Mouse (Mus musculus): ENCODE data around the gene Lef1. TPM values are rescaled to one million over a fixed set of nuclear protein-coding genes. Genes with fewer than 3 reads are reported as not detected.
A peak's percentile ranks its signal among the peaks of the same experiment; 100 is the strongest.

Lef1 gene
- polyA plus RNA-seq, 1 experiment from 2014 or later = 3.7 TPM

DNA sequence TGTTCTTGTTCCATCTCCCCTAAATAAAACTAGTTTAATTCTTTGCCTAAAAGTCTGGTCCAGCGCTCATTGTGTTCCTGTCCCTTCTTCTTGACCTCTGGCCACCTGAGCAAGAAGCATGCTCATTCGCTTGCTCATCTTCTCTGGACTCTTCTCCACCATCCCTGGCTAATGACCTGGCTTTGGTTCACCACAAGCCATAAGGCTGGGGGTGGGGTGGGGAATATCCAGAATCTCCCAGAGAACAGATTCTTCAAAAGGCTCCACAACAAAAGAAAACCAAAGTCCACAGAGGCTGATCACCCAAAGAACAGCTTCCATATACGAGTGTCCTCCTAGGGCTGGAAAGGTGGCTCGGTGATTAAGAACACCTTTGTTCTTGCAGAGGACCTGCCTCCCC is 144.7 kb downstream of the Lef1 start:
- H3K4me2 ChIP-seq (ENCODE audit: low read depth, low read length) = no peak overlapping the region
- H3K4me1 ChIP-seq (ENCODE audit: control insufficient read depth, insufficient read depth, low read length) = no peaks in the 10 kb centered on the region
- WGBS = 97% methylated on average over 4 of the region's 4 CpGs
- 0 out of 2 replicates have a peak, but pooled peaks cover 3% of the 10 kb centered on the region for H3K9me3 ChIP-seq (ENCODE audit: control insufficient read depth, low read length)
- H3K36me3 ChIP-seq (ENCODE audit: control insufficient read depth, insufficient read depth, low read length) = no peaks in the 10 kb centered on the region
- ATAC-seq (ENCODE audit: low read depth) = no peak
- no peak overlapping the region for H3K27ac ChIP-seq (ENCODE audit: low read depth, low read length)
- H3K27me3 ChIP-seq (ENCODE audit: control insufficient read depth, insufficient read depth, low read length) = no peaks in the 10 kb centered on the region
- no peak overlapping the region for H3K9ac ChIP-seq (replicated peaks; ENCODE audit: low read depth, low read length)
- no peak overlapping the region for H3K4me3 ChIP-seq (ENCODE audit: low read depth, low read length)

DNA sequence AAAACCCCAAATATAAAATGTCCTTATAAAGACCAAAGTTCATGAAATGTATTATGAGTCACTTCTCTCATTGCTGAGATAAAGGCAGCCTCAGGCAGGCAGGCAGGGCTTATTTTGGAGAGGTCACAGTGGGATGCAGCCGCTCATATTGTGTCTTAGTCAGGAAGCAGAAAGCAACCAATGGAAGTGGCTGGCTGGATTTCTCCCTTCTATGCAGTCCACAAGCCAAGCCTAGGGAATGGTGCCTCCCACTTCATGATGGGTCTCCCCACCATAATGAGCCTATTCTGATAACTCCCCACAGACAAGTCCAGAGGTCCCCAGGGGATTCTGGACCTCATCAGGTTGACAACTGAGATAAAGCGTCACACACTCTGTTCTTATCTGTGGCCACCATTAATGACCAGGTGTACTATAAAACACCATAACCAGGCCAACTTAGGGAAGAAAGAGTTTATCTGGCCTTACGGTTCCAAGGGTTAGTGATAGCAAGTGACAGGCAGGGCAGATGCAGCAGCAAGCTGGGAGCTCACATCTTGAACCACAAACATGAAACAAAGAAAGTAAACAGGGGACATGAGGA is 145.2 kb downstream of the Lef1 start:
- Histone ChIP-seq H3K4me3 (ENCODE audit: low read depth, low read length) (no peak overlapping the region), H3K9ac (replicated peaks; ENCODE audit: low read depth, low read length) (no peak overlapping the region), H3K4me1 (ENCODE audit: control insufficient read depth, insufficient read depth, low read length) (no peaks in the 10 kb centered on the region), H3K4me2 (ENCODE audit: low read depth, low read length) (no peak overlapping the region), H3K27me3 (ENCODE audit: control insufficient read depth, insufficient read depth, low read length) (no peaks in the 10 kb centered on the region), H3K27ac (ENCODE audit: low read depth, low read length) (no peak overlapping the region), H3K9me3 (ENCODE audit: control insufficient read depth, low read length) (0 out of 2 replicates have a peak, but pooled peaks cover 3% of the 10 kb centered on the region), H3K36me3 (ENCODE audit: control insufficient read depth, insufficient read depth, low read length) (no peaks in the 10 kb centered on the region)
- WGBS = 98% methylated on average over 3 of the region's 3 CpGs
- ATAC-seq (ENCODE audit: low read depth) = no peak

DNA sequence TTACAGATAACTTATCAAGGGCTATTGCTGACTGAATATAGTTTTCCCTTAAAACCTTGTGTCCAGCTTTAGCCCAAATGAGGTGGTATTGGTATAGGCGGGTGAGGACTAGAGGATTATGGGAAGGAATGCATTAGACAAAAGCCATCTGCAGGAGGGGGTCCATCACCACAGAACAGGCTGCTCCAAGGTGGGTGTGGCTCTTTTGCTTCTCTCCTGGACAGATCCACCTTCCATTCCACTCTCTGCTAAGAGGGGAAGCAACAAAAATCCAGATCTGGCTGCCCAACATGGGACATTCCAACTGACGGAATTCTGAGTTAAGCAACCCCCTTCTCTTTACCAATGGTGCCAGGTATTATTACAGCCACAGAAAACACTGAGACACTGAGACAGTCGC is 148.7 kb downstream of the Lef1 start:
- Histone ChIP-seq H3K9me3 (ENCODE audit: control insufficient read depth, low read length) (no peaks in the 10 kb centered on the region), H3K4me2 (ENCODE audit: low read depth, low read length) (no peak overlapping the region), H3K4me3 (ENCODE audit: low read depth, low read length) (no peak overlapping the region), H3K36me3 (ENCODE audit: control insufficient read depth, insufficient read depth, low read length) (no peaks in the 10 kb centered on the region), H3K27me3 (ENCODE audit: control insufficient read depth, insufficient read depth, low read length) (no peaks in the 10 kb centered on the region), H3K4me1 (ENCODE audit: control insufficient read depth, insufficient read depth, low read length) (no peaks in the 10 kb centered on the region), H3K27ac (ENCODE audit: low read depth, low read length) (no peak overlapping the region), H3K9ac (replicated peaks; ENCODE audit: low read depth, low read length) (no peak overlapping the region)
- ATAC-seq (ENCODE audit: low read depth) = no peak
- 93% methylated on average over 3 of the region's 3 CpGs for WGBS

DNA sequence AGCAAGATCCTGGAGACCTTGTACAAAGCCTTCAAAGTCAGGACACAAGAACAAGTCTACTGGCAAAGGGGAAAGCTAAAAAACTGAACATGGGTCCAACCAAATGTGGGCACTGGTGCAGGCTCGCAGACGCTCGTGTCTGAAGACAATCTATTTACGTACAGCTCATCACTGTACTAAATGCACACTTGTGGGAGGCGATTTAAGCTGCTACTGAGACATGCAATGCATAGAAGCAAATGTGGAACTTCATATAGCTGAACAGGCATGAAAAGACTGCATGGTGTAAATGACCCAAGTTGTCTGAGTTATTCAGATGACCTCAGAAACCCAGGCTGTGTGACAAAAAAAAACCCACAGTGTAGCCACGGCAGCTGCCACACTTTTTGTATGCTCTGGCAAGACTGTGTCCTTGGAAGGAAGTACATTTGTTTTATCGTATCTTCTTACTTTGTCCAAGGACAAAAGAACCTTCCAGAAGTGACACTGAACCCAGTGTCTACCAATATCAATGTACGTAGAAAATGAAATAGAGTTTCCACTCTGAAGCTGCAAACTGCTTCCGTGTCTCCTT is 149.2 kb downstream of the Lef1 start:
- Histone ChIP-seq H3K4me1 (ENCODE audit: control insufficient read depth, insufficient read depth, low read length) (no peaks in the 10 kb centered on the region), H3K27me3 (ENCODE audit: control insufficient read depth, insufficient read depth, low read length) (no peaks in the 10 kb centered on the region), H3K27ac (ENCODE audit: low read depth, low read length) (no peak overlapping the region), H3K36me3 (ENCODE audit: control insufficient read depth, insufficient read depth, low read length) (no peaks in the 10 kb centered on the region), H3K9ac (replicated peaks; ENCODE audit: low read depth, low read length) (no peak overlapping the region), H3K4me3 (ENCODE audit: low read depth, low read length) (no peak overlapping the region), H3K9me3 (ENCODE audit: control insufficient read depth, low read length) (no peaks in the 10 kb centered on the region), H3K4me2 (ENCODE audit: low read depth, low read length) (no peak overlapping the region)
- no peak for ATAC-seq (ENCODE audit: low read depth)
- WGBS = 92% methylated on average over 9 of the region's 9 CpGs

DNA sequence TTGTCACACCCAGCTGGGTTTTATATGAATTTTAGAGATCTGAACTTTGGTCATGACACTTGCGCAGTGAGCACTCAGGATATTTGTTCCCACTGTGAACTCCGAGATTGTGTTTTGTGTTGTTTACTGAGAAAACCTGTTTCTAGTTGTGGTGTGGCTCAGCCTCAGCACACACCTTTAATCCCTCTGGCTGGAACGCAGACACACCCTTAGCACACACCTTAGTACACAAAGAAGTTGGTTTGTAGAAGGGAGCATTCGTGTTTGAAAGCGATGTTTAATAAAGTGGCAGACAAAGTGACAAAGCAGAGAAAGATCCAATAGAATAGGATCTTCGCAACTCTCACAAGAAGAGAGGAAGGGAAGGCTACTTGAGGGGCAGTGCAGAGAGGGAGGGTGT is 150.1 kb downstream of the Lef1 start:
- no peak overlapping the region for H3K4me3 ChIP-seq (ENCODE audit: low read depth, low read length)
- no peak overlapping the region for H3K4me2 ChIP-seq (ENCODE audit: low read depth, low read length)
- H3K36me3 ChIP-seq (ENCODE audit: control insufficient read depth, insufficient read depth, low read length) = no peaks in the 10 kb centered on the region
- no peaks in the 10 kb centered on the region for H3K27me3 ChIP-seq (ENCODE audit: control insufficient read depth, insufficient read depth, low read length)
- H3K9ac ChIP-seq (replicated peaks; ENCODE audit: low read depth, low read length) = no peak overlapping the region
- whole genome bisulfite sequencing = 97% methylated on average over 6 of the region's 6 CpGs
- H3K4me1 ChIP-seq (ENCODE audit: control insufficient read depth, insufficient read depth, low read length) = no peaks in the 10 kb centered on the region
- no peak for ATAC-seq (ENCODE audit: low read depth)
- H3K27ac ChIP-seq (ENCODE audit: low read depth, low read length) = no peak overlapping the region
- no peaks in the 10 kb centered on the region for H3K9me3 ChIP-seq (ENCODE audit: control insufficient read depth, low read length)

DNA sequence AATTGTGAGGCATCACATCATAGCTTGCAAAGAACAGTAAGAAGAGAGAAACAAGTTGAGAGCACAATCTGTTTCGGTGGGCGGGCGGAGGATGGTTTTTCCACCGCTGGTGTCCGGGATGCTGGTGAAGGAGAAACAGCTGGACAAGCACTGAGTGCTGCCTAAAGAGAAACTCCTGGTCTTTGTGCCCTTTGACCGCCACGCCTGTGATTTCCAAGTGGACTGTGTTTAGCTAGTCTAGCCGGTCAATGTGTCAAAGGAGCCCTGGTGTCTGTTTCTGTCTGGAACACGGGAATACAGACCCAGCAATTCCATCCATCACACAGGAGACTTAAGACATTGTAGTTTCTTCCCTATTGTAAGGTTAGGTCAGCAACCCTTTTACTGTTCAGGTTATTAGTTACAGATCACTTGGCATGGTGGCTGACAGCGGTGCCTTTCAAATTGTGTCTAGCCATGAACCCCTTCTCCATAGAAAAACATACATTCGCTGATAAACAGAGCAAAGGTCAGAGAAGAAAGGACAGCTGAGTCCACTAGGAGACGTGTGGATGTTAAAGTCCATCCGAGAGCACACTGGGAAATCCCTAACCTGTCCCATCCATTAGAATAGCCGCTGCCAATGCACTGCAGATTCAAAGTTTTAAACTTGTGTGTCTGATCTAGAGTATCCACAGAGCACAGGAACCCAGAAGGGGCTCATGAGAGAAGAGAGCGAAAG is 153.7 kb downstream of the Lef1 start:
- Histone ChIP-seq H3K27me3 (ENCODE audit: control insufficient read depth, insufficient read depth, low read length) (no peaks in the 10 kb centered on the region), H3K9me3 (ENCODE audit: control insufficient read depth, low read length) (no peaks in the 10 kb centered on the region), H3K4me3 (ENCODE audit: low read depth, low read length) (no peak overlapping the region), H3K36me3 (ENCODE audit: control insufficient read depth, insufficient read depth, low read length) (no peaks in the 10 kb centered on the region), H3K27ac (ENCODE audit: low read depth, low read length) (no peak overlapping the region), H3K4me2 (ENCODE audit: low read depth, low read length) (no peak overlapping the region), H3K4me1 (ENCODE audit: control insufficient read depth, insufficient read depth, low read length) (no peaks in the 10 kb centered on the region), H3K9ac (replicated peaks; ENCODE audit: low read depth, low read length) (no peak overlapping the region)
- 50% methylated on average over 15 of the region's 15 CpGs for WGBS
- ATAC-seq (ENCODE audit: low read depth) = no peak

DNA sequence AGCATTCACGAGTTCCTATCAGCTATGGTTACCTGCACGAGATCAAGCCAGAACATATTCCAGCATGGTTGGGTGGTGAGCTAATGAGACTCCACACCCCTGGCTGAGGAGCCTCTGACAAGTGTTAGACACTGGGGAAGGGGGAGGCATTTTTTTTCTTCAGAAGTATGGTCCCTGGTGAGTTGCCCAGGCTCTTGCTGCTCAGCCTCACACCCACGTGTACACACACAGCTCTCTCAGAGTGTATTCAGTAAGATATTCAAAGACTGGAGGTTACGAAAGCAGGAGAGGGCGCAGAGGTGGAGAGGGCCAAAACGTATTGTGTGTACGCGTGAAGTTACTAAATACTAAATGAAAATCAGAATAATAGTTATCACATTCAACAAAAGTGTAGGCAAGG is 155.2 kb downstream of the Lef1 start:
- Histone ChIP-seq H3K27me3 (ENCODE audit: control insufficient read depth, insufficient read depth, low read length) (no peaks in the 10 kb centered on the region), H3K4me3 (ENCODE audit: low read depth, low read length) (no peak overlapping the region), H3K36me3 (ENCODE audit: control insufficient read depth, insufficient read depth, low read length) (no peaks in the 10 kb centered on the region), H3K4me1 (ENCODE audit: control insufficient read depth, insufficient read depth, low read length) (no peaks in the 10 kb centered on the region), H3K27ac (ENCODE audit: low read depth, low read length) (no peak overlapping the region), H3K4me2 (ENCODE audit: low read depth, low read length) (no peak overlapping the region), H3K9ac (replicated peaks; ENCODE audit: low read depth, low read length) (no peak overlapping the region), H3K9me3 (ENCODE audit: control insufficient read depth, low read length) (no peaks in the 10 kb centered on the region)
- no peak for ATAC-seq (ENCODE audit: low read depth)
- 92% methylated on average over 8 of the region's 8 CpGs for WGBS

DNA sequence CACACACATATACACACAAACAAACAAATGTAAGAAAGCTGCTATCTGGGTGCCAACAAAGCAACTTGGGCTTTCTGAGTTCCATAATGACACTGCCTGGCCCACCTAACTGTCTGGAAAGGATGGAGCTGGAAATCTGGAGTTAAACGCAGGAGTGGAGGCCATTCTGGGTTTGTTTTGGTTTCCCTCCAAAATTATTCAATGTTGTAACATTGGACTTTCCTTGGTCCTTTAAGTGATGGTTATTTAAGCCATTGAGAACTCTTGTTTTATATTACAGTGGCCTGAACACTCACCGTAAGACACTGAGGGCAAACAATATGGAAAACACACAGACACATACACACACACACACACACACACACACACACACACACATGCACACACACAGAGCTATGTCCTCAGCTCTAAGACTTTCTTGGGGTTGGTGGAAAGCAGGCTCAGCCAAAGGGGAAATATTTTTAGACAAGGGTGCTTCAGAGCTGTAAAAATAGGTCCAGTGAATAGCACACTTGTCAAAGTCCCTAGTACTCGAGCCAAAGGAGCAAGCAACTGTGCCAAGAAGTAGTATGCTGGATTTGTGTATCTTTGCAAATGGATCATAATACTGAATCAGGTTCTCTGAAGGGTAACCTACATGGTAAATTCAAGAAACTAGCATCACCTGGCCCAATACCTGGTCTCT is 156.2 kb downstream of the Lef1 start:
- no peaks in the 10 kb centered on the region for H3K9me3 ChIP-seq (ENCODE audit: control insufficient read depth, low read length)
- no peak overlapping the region for H3K4me2 ChIP-seq (ENCODE audit: low read depth, low read length)
- no peaks in the 10 kb centered on the region for H3K27me3 ChIP-seq (ENCODE audit: control insufficient read depth, insufficient read depth, low read length)
- H3K27ac ChIP-seq (ENCODE audit: low read depth, low read length) = no peak overlapping the region
- no peaks in the 10 kb centered on the region for H3K36me3 ChIP-seq (ENCODE audit: control insufficient read depth, insufficient read depth, low read length)
- H3K9ac ChIP-seq (replicated peaks; ENCODE audit: low read depth, low read length) = no peak overlapping the region
- no peak for ATAC-seq (ENCODE audit: low read depth)
- no peaks in the 10 kb centered on the region for H3K4me1 ChIP-seq (ENCODE audit: control insufficient read depth, insufficient read depth, low read length)
- WGBS = 84% methylated on average over 3 of the region's 3 CpGs
- H3K4me3 ChIP-seq (ENCODE audit: low read depth, low read length) = no peak overlapping the region

DNA sequence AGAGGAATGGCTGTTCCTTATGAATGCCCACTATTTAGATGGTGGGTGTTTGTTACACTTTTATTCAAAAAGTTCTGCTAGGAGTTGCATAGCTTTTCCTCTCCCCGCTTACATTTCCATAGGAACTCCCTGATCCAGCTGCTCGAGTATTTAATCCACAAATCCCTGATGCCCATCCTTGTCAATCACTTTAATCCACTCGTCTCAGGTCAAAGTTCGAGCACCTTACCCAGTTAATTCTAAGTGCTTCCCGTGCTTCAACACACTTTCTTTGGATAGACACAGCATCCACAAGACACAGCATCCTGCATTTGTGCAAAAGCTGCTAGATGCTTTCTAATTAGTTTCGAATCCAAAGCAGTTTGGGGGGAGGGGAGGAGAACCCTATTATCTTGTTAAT is 160.1 kb downstream of the Lef1 start:
- 68% methylated on average over 6 of the region's 6 CpGs for WGBS
- no peak overlapping the region for H3K27ac ChIP-seq (ENCODE audit: low read depth, low read length)
- 0 out of 2 replicates have a peak overlapping the region, but pooled peaks have one; percentile 67 for H3K4me2 ChIP-seq (ENCODE audit: low read depth, low read length)
- H3K4me3 ChIP-seq (ENCODE audit: low read depth, low read length) = no peak overlapping the region
- H3K9me3 ChIP-seq (ENCODE audit: control insufficient read depth, low read length) = no peaks in the 10 kb centered on the region
- H3K4me1 ChIP-seq (ENCODE audit: control insufficient read depth, insufficient read depth, low read length) = no peaks in the 10 kb centered on the region
- H3K27me3 ChIP-seq (ENCODE audit: control insufficient read depth, insufficient read depth, low read length) = no peaks in the 10 kb centered on the region
- no peak for ATAC-seq (ENCODE audit: low read depth)
- no peaks in the 10 kb centered on the region for H3K36me3 ChIP-seq (ENCODE audit: control insufficient read depth, insufficient read depth, low read length)
- H3K9ac ChIP-seq (replicated peaks; ENCODE audit: low read depth, low read length) = no peak overlapping the region

Measured in neural tube, embryonic 14.5 days (tissue).